Mouse (Mus musculus): ENCODE data around the gene Agfg2. TPM values are rescaled to one million over a fixed set of nuclear protein-coding genes. Genes with fewer than 3 reads are reported as not detected.
"Not testable (repeated sequence)": the region's sequence is repeated elsewhere in the genome, so short reads cannot be mapped to it uniquely, and the experiment has no call there.

Agfg2 gene
- total RNA-seq, 2 experiments from 2014 or later: 16.9 to 23.0 TPM

GRCm38 (mm10) chr5:137645652-137646091 is 38.9 kb downstream of the Agfg2 start, which contains the start of gene Irs3:
Gene Irs3, minus strand, starts transcription at chr5:137645714.
- DNase-seq: peak; percentile 66 to 70

GRCm38 (mm10) chr5:137645091-137645651 is 39.4 kb downstream of the Agfg2 start:
- DNase-seq: no peak

GRCm38 (mm10) chr5:137644484-137644883 is 40.0 kb downstream of the Agfg2 start:
- no peak for DNase-seq

- no peak for DNase-seq
These were observed 41.6 kb downstream of the Agfg2 start for GRCm38 (mm10) chr5:137642886-137643285.

GRCm38 (mm10) chr5:137641054-137641453 is 43.5 kb downstream of the Agfg2 start, which contains the start of gene Sap25:
Gene Sap25, plus strand, starts transcription at chr5:137641334.
- peak in 1 of 2 experiments; percentile 20 for DNase-seq

GRCm38 (mm10) chr5:137639472-137639871 is 45.1 kb downstream of the Agfg2 start:
- no peak for DNase-seq

GRCm38 (mm10) chr5:137633397-137634084 is 51.0 kb downstream of the Agfg2 start:
- no peak for DNase-seq

- no peak for DNase-seq
These were observed 52.9 kb downstream of the Agfg2 start for GRCm38 (mm10) chr5:137631591-137631990.

GRCm38 (mm10) chr5:137631171-137631570 is 53.4 kb downstream of the Agfg2 start:
- DNase-seq: peak; percentile 54 to 81

- DNase-seq: peak; percentile 69 to 81
These were observed 53.9 kb downstream of the Agfg2 start for GRCm38 (mm10) chr5:137630602-137631001.

GRCm38 (mm10) chr5:137629906-137630545 is 54.5 kb downstream of the Agfg2 start:
- DNase-seq: no peak

GRCm38 (mm10) chr5:137629306-137629721 is 55.2 kb downstream of the Agfg2 start:
- no peak for DNase-seq

GRCm38 (mm10) chr5:137628498-137629305 is 55.8 kb downstream of the Agfg2 start, which contains the start of the genes Fbxo24, Lrch4 and Gm20605:
Gene Fbxo24, minus strand, starts transcription at chr5:137629002.
Gene Lrch4, plus strand, starts transcription at chr5:137629121.
Gene Gm20605, plus strand, starts transcription at chr5:137629175.
- peak; percentile 98 to 100 for DNase-seq

GRCm38 (mm10) chr5:137627991-137628390 is 56.5 kb downstream of the Agfg2 start:
- peak in 1 of 2 experiments; percentile 55 for DNase-seq

GRCm38 (mm10) chr5:137623937-137624530 is 60.5 kb downstream of the Agfg2 start:
- no peak for DNase-seq

- no peak for DNase-seq
These were observed 69.2 kb downstream of the Agfg2 start for GRCm38 (mm10) chr5:137615347-137615746.

GRCm38 (mm10) chr5:137614921-137615320 is 69.6 kb downstream of the Agfg2 start:
- DNase-seq: not testable (repeated sequence)

GRCm38 (mm10) chr5:137613550-137613949 is 71.0 kb downstream of the Agfg2 start, which contains the start of gene Pcolce:
Gene Pcolce, minus strand, starts transcription at chr5:137613784.
- peak; percentile 42 to 63 for DNase-seq

- DNase-seq: peak in 1 of 2 experiments; percentile 41
These were observed 71.5 kb downstream of the Agfg2 start for GRCm38 (mm10) chr5:137613076-137613475.

- peak; percentile 78 to 86 for DNase-seq
These were observed 73.3 kb downstream of the Agfg2 start for GRCm38 (mm10) chr5:137611245-137611602.

GRCm38 (mm10) chr5:137610548-137611244 is 73.8 kb downstream of the Agfg2 start:
- peak; percentile 87 to 90 for DNase-seq

All from heart, adult 18-20 months (tissue).